Mouse (Mus musculus) left cerebral cortex, postnatal 14 days (tissue): ENCODE results near the gene Erv3. TPM values are rescaled to one million over a fixed set of nuclear protein-coding genes. Genes with fewer than 3 reads are reported as not detected.
"Not testable (repeated sequence)": the region's sequence is repeated elsewhere in the genome, so short reads cannot be mapped to it uniquely, and the experiment has no call there.

Experiments
- DNase-seq, 2 experiments: peaks; one replicate each; pipeline ENCODE4 v3.0.0; 2021 to 2022; ENCODE audit warnings: low spot score in 2 of 2, mixed read lengths in 1 of 2
- intact Hi-C: fragments of 180-260 bp; cut with DNase I; formaldehyde crosslinking; loops from one replicate; pipeline ENCODE4 v1.15.1; 2025
- total RNA-seq, 2 experiments: library from RNA; stranded (reverse); gene quantifications; 2 replicates each; pipeline ENCODE4 v1.2.3; 2021

The Erv3 gene
- total RNA-seq, 2 experiments from 2014 or later: 0.13 TPM

DNA sequence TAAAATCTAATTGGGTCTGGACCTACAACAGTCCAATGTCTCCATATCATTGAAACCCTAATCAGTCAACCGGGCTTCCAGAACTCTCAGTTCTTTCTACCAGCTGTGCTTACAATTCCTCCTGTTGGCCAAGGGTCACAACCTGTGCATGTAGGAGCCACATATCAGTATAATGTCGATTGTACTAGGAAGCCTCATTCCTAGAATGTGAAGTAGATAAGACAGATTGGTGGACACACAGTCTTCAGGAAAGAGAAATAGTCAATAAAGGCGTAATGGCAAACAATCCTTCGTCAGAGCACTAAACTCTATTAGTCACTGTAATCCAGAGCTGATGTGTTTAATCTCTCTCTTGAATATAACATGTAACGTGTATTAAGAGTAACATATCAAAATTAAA, 9.4 kb upstream of the Erv3 start:
- intact Hi-C loops: no loop called here
- DNase-seq: no peak

DNA sequence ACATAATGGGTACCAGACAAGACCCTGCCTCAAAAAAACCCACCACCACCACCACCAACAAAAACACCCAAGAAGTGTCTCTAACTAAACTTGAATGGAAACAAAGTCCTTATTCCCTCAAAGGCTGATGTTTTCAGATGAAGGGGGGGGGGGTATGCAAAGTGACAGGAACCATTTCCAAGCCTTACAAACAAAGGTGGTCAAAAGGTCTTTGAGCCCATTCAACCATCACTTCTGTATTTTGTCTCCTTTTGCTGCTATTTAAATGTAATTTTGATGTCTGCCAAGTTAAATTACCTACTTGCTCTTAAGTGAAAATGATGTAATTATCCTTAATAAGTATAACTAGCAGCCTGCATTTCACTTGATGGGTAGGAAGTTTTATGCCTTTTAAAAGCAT, 7.1 kb upstream of the Erv3 start:
- no peak for DNase-seq
- intact Hi-C loops: no loop called here

- no peak for DNase-seq
- intact Hi-C loops: no loop called here
These were observed 4.8 kb upstream of the Erv3 start for GRCm38 (mm10) chr2:131864262-131864796.

DNA sequence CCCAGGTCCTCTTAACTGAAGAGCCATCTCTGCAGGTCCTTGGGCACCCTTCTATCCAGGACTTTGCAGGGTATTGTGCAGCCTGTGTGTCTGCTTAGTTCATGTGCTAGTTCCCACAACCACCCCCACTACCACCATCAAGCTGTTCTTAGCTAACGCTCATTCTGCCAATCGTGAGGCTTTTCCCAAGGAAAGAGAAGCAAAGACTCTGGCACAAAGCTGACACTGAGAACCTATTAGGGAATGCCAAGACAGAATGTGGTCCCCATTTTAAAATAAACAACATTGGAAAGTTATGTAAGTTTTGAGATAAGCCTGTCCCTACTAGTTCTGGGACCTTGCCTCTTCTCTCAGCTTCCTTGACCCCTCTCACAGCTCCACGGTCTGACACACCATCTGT, 3.9 kb upstream of the Erv3 start:
- peak in 1 of 2 experiments; percentile 46 for DNase-seq
- intact Hi-C loops: no loop called here

- intact Hi-C loops: no loop called here
- DNase-seq: peak in 1 of 2 experiments; percentile 70
These were observed 3.2 kb upstream of the Erv3 start for GRCm38 (mm10) chr2:131862617-131863275.

DNA sequence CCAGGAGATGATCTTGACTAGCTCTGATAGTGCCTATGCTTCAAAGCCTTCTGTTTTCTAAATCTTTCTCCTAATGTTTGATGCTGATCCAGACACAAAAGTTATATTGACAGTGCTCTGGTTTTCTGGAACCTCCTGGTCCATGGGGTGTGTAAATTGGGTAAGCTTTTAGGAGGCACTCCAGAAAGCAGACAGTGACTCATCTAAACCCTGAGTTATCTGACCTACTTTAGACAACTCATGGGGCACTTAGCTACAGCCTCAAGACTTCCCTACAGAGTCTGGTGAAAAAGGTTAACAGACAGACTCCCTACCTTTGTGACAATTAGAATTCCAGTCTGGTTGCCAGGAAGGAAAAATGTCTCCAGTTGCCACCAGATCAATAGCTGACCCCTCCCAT, 1.7 kb downstream of the Erv3 start:
- intact Hi-C loops: no loop called here
- no peak for DNase-seq

GRCm38 (mm10) chr2:131853719-131854118, 5.8 kb downstream of the Erv3 start:
- intact Hi-C loops: no loop called here
- DNase-seq: no peak

DNA sequence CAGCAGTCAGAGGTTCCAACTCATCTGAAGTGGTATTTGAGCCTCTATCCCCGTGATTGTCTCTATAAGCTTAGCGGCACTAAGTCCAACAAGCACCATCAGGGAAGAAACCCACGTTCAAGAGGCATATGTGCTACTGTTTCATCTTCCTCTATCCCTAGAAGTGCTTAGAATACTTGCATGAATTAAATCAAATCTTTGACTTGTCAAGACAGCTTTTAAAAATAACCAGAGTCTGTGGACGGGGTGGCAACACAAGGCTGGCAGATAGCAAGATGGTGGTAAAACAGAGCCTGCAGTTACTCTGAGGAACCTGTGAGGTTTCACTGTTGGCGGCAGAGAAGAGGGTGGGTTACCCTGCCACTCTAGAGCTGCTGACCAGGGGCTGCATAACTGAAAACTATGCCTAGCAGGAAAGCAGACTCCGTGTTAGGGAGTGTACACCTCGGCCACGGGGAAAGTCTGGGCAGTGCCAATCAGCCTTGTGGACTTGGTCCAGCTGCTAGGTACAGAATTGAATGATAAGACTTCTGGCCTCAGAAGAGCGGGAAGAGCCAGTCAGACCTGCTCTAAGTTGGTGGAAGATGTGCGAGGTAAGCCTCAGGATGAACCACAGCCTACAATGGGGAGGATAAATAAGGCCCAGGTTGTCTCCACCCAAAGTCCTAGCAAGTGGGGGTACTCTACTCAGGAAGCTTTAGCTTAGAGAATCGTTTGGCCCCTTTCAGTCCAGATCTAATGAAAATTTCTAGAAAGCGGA, 8.0 kb downstream of the Erv3 start:
- intact Hi-C loops: no loop called here
- DNase-seq: peak; percentile 25 to 64

GRCm38 (mm10) chr2:131850047-131850446, 9.5 kb downstream of the Erv3 start:
- intact Hi-C loops: no loop called here
- no peak for DNase-seq

DNA sequence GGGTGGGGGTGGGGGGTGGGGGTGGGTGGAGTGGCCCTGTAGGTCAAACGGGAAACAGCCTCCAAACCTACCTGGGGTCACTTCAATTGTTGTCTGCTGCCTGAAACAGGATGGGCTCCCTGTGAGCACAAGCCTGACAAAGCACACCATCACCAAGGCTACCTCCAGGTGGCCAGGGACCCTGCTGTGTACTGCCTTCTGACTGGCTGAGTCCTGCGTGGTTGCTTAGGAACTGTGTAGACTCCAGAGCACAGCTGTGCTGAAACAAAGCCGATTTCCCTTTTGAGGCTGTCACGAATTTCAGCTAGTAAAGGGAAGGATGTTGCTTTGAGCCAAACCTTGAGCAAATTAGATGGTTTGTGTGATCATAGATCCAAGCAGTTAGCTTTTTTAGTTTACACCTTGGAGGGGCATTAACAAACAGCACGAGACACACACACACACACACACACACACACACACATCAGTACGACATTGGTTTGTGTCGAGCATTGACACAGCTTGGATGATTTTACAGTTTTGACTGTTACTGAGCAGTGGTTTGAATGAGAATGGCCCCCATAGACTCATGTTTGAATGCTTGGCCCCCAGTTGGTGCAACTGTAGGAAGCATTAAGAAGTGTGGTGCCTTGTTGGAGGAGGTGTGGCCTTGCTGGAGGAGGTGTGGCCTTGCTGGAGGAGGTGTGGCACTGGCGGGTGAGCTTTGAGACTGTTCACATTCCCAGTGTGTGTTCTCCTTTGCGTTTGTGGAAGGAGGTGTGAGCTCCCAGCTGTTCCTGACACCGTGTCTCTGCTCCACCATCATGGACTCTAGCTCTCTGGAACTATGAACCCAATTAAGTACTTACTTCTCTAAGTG, 11.8 kb downstream of the Erv3 start:
- peak; percentile 72 to 93 for DNase-seq
- intact Hi-C loops: loop anchor here (5.0 kb wide), 1 partner anchor 65 kb away; no protein-coding TSS in a partner anchor

DNA sequence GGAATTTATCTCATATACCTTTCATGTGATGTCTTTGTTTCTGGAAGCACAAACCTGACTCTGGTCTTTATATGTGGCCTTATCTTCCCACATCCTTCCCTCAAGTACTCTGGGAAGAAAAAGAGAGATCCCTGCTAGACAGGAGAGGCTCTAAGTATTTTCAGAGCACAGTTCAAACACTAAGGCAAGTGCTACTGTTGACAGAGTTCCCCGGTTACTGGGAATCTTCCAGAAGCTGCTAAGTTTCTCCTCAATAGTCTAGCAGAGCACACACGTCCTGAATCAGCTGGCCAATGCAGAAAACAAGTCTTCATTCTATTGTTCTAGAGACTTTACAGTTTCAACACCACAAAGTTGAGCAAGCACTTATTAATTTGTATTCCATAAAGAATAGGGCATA, 12.7 kb downstream of the Erv3 start:
- DNase-seq: no peak
- intact Hi-C loops: loop anchor here (5.0 kb wide), 1 partner anchor 65 kb away; no protein-coding TSS in a partner anchor

DNA sequence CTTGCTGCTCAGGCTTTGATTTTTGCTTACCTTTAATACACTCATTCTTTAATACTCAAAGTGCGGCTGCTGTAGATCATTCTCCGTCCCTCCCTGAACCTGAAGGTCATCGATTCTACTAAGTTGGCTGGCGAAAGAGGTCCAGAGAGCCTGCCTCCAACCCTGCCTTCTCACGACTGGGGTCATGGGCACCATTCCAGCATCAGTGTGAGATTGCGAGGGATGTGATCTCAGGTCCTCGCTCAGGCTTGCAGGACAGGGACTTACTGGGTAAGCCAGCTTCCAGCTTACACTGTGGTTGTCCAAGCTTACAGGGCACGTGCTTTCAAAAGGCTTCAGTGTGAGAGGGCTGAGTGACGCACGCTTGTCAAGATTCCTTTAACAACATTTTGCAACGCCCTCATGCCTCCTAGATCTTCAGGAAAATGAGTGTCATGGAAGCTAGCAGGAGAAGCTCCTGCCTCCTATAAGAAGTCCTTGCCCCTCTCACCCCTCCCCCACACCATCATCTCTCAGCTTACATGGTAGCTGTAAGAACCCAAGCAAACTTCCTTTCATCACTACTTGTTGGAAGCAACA, 13.3 kb downstream of the Erv3 start:
- intact Hi-C loops: loop anchor here (5.0 kb wide), 1 partner anchor 66 kb away; no protein-coding TSS in a partner anchor

GRCm38 (mm10) chr2:131845671-131846070, 13.9 kb downstream of the Erv3 start:
- DNase-seq: no peak
- intact Hi-C loops: loop anchor here (5.0 kb wide), 1 partner anchor 67 kb away; no protein-coding TSS in a partner anchor

More for the DNA sequence above, 13.3 kb downstream of the Erv3 start:
- no peak for DNase-seq

GRCm38 (mm10) chr2:131842568-131842967, 17.0 kb downstream of the Erv3 start:
- intact Hi-C loops: no loop called here
- no peak for DNase-seq

- DNase-seq: no peak
- intact Hi-C loops: no loop called here
These were observed 18.2 kb downstream of the Erv3 start for GRCm38 (mm10) chr2:131841321-131841693.

DNA sequence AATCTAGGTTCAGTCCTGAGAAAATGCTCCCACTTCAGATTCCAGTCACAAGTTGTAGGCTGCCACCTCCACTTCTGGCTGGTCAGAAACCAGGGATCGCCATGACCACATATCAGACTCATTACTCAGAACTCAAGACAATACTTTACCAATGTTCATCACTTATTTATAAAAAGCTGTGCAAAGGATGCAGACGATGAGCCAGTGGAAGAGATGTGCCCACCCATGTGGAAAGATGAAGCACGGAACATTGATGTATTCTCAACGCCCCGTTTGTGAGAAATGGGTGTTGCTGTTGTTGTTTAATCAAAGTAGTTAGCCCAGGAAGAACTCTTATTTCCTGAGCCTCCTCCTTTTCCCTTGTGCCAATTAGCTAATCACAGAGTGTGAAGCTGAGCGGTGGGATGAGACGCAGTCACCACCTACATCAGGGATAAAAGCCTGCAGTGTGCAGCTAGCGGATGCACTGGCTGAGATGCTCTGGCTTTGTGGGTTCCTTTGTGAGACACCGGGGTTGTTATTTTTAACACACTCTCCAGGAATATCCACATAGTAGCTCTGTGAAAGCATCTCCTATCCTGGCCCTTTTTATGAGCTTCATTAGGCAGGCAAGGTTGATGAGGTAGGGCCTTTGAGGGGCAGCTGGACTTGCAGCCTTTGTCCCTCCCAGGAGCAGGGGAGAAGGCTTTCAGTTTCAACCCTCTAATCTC, 18.8 kb downstream of the Erv3 start:
- DNase-seq: no peak
- intact Hi-C loops: no loop called here

- intact Hi-C loops: no loop called here
- no peak for DNase-seq
These were observed 25.3 kb downstream of the Erv3 start for GRCm38 (mm10) chr2:131834296-131834695.

GRCm38 (mm10) chr2:131831861-131832260, 27.7 kb downstream of the Erv3 start:
- DNase-seq: no peak
- intact Hi-C loops: no loop called here

DNA sequence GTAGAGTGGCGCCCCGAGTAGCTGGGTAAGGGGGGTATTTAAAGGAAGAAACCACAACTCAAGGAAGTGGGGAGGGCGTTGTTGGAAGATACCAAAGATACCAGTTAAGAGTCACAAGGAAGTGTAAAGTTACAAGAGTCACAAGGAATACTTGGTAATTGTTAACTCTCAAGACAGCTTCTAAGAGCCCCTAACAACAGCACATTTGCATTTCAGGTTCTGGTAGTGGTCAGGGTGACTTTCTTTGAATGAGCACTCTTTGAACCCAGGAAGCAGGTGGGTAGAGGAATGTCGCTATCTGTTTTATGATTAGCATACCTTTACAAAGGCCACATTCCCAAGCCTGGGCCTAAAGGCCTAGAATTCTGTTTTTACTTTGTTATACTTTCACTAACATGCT, 28.6 kb downstream of the Erv3 start:
- DNase-seq, intact Hi-C loops: not testable (repeated sequence)
